Mouse (Mus musculus): ENCODE results near the gene Tmem189.

Gene Tmem189

GRCm38 (mm10) chr2:167678600-167678999, 11.0 kb downstream of the Tmem189 start:
- no peak for DNase-seq

- peak; percentile 54 to 77 for DNase-seq
These were observed 14.3 kb downstream of the Tmem189 start for GRCm38 (mm10) chr2:167675120-167675909.

- DNase-seq = peak in 1 of 2 experiments; percentile 40
These were observed 17.4 kb downstream of the Tmem189 start for GRCm38 (mm10) chr2:167672212-167672685.

GRCm38 (mm10) chr2:167671101-167671633, 18.5 kb downstream of the Tmem189 start:
- DNase-seq = peak; percentile 67 to 91

- DNase-seq = no peak
These were observed 20.2 kb downstream of the Tmem189 start for GRCm38 (mm10) chr2:167669398-167669797.

- DNase-seq = peak; percentile 64 to 90
These were observed 21.2 kb downstream of the Tmem189 start for GRCm38 (mm10) chr2:167668426-167668825.

GRCm38 (mm10) chr2:167665972-167666713, 23.5 kb downstream of the Tmem189 start:
- peak; percentile 80 to 93 for DNase-seq

GRCm38 (mm10) chr2:167662713-167663112, 26.9 kb downstream of the Tmem189 start:
- DNase-seq = peak; percentile 58 to 81

- peak; percentile 97 to 99 for DNase-seq
These were observed 28.1 kb downstream of the Tmem189 start, which contains the start of gene Gm20431 for GRCm38 (mm10) chr2:167661270-167662203. Gene Gm20431 (minus strand): TSS chr2:167661496.

GRCm38 (mm10) chr2:167660611-167660971, 29.0 kb downstream of the Tmem189 start:
- DNase-seq = no peak

GRCm38 (mm10) chr2:167659847-167660610, 29.6 kb downstream of the Tmem189 start:
- peak; percentile 95 to 96 for DNase-seq

- DNase-seq = peak in 1 of 2 experiments; percentile 57
These were observed 30.3 kb downstream of the Tmem189 start for GRCm38 (mm10) chr2:167659177-167659846.

- peak in 1 of 2 experiments; percentile 57 for DNase-seq
These were observed 30.9 kb downstream of the Tmem189 start for GRCm38 (mm10) chr2:167658712-167659111.

GRCm38 (mm10) chr2:167657973-167658372, 31.6 kb downstream of the Tmem189 start:
- DNase-seq = peak in 1 of 2 experiments; percentile 70

- DNase-seq = peak in 1 of 2 experiments; percentile 78
These were observed 32.8 kb downstream of the Tmem189 start for GRCm38 (mm10) chr2:167656629-167657478.

GRCm38 (mm10) chr2:167654911-167655600, 34.6 kb downstream of the Tmem189 start:
- DNase-seq = peak in 1 of 2 experiments; percentile 77

- peak in 1 of 2 experiments; percentile 36 for DNase-seq
These were observed 36.9 kb downstream of the Tmem189 start for GRCm38 (mm10) chr2:167652694-167653093.

GRCm38 (mm10) chr2:167651622-167652021, 38.0 kb downstream of the Tmem189 start:
- no peak for DNase-seq
